Mouse (Mus musculus) liver, adult 10 weeks (tissue): ENCODE data around the gene Cideb. TPM values are rescaled to one million over a fixed set of nuclear protein-coding genes. Genes with fewer than 3 reads are reported as not detected.

ENCODE experiments used
- polyA plus RNA-seq: library from polyadenylated mRNA; stranded (reverse); fragments of 350-450 nt; fragmentation: Illumina TruSeq; extraction: RNeasy Lipid Tissue Mini Kit (QIAGEN cat#74804); gene quantifications from one replicate; pipeline ENCODE4 v1.2.3, GENCODE M21; 2014; ENCODE audit warnings: low read depth, low replicate concordance

Gene Cideb
- 47.4 TPM for polyA plus RNA-seq

DNA sequence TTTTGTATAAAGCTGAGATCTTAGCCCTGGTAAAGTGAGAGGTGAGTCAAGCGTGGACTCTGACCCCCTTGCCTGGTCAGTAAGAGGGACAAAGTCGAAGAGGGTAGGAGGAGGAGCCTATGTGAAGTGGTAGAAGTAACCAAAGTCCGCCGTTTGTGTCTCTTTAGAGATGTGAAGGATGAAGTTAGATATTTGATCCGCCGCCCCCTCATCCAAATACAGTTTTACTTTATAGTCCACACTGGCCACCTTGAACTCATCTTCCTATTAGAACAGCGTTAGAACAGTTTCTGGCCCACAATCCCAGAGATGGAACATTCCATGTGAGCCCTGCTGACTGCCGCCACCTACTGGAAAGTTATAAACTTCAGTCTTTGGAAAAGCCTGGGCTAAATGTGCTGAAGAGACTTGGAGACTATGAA is at the start of gene Cideb:
Cideb (minus strand) TSS at position 96 of the 422 bp plus-strand sequence.

DNA sequence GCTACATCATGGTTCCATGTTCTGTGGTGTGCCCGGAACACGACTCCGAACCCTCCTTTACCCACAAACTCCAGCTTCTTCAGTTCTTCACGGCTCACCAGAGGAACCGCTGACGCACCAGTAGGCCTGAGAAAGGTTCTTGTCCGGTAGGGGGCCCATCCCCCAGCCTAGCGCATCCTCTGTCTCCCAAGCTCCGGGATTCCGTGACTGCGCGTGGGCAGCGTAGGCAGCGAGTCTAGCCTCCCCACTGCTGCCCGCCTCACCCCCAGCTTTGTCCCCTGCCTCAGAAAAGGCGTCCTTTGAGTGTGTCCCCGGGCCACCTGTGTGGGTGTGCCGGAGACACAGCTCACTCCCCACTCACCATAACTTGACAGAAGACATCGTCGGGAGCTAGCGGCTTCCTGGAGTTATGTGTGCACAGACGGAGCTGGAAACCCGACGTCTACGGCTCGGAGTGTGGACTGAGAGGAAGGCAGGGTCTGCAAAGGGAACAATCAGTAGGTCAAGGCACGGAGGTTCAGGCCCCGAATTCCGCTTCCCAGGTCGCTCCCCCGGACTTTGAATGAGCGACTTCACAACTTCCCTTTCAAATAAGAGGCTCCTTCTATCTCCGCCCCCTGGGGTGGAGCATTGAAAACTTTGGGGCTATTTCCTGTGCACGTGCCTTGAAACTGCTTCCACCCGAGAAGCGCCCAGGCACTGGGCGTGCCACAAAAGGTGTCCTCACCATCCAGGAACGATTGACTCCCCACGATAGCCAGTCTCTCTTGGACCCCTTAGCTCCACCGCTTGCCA is 30.2 kb upstream of the Cideb start, which contains the start of gene Ripk3:
Ripk3 (minus strand) TSS at position 610 of the 795 bp plus-strand sequence.

DNA sequence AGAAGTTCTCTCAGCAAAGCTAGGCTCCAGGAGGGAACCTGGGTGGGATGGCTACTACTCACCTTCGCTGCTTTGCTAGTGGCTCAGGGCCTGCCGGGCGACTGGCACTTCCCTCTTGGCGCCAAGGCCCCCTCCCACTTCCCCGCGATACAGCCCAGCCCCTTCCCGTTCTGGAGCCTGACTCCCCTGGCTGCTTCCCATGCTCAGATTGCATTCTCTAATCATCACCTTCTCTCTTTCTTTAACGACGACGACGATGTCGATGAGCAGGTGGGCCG is 25.6 kb upstream of the Cideb start, which contains the start of gene Adcy4:
Adcy4 (minus strand) TSS at position 138 of the 278 bp plus-strand sequence.

DNA sequence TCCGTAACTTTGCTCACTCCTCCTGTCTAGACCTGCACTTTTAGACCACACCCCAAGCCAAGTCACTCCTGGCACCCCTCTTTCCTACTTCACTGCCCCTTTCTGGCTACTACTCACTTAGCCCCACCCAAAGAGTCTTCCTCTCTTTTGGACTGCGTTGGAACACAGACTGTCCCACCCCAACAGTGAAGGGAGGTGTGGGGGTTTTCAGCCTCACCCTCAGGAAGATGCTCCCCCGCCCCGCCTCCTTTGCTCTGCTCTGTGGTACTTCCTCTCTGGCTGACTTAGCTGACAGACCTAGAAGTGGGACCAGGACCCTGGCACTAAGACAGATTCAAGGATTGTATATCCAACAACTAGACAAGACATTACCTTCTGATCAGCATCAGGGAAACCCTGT is 7.4 kb upstream of the Cideb start, which contains the start of gene Ltb4r1:
Ltb4r1 (plus strand) TSS at position 267 of the 400 bp plus-strand sequence.

DNA sequence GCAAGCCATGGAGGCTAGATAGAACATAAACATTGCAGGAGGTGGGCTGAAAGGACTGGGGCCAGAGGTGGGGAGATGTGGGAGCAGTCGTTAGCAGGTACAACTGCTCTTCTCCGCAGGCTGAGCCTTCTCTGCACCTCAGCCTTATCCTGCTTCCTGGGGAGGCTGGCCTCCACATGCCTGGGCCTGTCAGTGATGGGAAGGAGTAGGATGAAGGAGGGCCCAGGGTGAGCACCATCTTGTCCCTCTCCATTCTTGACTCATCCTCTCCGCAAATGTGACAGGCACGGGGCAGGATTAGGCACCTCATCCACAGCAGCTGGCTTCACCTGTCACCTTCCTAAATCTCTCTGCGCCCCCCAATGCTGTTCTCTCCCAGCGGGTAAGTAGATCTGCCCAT is 2.9 kb upstream of the Cideb start, which contains the start of gene Ltb4r2:
Ltb4r2 (plus strand) TSS at position 266 of the 400 bp plus-strand sequence.

DNA sequence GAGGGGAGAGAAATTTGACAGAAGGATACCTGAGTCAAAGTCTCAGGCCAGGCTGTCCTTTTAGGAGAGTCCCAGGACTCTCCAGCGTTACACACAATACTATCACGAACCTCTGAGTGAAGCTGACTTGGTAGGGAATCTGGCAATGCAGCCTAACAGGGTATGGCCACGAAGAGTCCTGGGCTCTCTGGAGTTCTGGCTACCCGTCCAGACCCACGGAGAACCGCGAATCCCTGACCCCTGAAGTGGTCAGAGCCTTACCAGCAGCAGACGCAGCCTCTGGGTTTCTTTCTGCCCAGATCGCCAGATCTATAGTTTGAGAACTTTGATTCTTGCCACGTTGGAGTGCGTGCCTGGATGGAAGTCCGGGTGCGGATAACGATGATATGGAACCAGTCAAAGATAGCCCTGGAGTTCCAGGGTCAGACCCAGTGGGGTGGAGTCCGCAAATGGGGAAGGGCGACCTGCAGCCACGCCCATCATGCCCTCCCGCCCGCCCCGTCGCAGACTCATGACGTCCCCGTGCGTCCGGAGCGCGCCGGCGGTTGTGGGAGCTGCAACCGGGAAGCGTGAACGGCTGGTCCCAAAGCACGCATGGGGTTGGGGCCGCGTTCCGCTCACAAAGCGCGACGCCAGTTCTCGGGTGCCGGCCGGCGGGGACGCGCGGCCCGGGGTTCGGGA is 12.9 kb downstream of the Cideb start, which contains the start of the genes Dhrs1 and Nop9:
Dhrs1 (minus strand) TSS at position 511 of the 681 bp plus-strand sequence.
Nop9 (plus strand) TSS at position 514 of the 681 bp plus-strand sequence.

DNA sequence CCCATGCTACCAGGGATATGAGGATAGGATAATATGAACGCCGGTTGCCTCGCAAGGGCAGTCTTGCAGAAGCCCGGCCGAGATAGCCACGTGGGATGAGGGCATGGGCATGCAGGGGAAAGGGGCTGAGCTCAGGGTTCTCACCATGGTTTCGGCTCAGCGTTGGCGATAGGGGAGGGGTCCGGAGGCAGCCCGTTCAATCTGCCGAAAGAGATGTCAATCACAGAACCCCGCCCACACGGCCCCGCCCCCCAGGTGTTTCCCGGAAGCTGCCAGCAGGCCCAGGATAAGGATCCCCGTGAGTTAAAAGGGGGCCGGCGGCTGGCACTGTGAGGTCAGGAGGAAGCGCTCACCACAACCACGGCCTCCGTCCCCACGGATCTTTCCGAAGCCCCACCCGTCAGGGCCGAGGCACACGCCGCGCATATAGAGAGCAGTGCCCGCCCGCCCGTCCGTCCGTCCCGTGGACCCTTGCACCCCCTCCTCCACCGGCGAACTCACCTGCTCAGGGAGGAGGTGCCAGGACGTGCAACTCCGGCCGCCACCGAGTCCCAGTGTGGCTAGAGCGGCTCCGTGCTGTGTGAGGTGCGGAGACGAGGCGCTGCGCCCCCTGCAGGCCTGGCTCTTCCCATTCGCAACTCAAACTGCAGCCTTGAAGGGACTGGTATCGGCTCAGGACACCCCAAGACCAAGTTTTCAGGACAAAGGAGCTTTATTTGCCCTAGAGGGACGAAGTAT is 36.4 kb downstream of the Cideb start, which contains the start of gene Rabggta:
Rabggta (minus strand) TSS at position 564 of the 738 bp plus-strand sequence.

DNA sequence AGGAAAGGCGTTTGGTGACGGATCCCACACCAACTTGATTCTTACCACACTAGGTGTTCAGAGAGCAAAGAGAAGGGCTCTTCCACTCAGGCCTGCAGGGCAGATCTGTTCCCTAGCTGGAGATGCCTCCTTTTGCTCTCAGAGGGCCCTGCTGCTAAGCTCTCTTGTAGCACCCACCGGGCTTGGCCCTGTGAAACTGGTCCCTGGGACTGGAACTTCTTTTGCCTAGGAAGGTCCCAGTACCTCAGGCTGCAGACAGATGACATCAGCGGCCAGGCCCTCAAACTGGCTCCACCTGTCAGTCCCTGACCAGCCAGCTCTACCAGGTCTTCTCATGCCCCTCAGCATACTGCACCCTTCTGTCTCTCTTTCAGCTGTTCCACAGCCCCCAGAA is 44.5 kb downstream of the Cideb start, which contains the start of gene Tgm1:
Tgm1 (minus strand) TSS at position 198 of the 394 bp plus-strand sequence.

Other genes starting within 250 kb of the Cideb start
- gene Cpne6, start 248.0 kb downstream of the Cideb start, polyA plus RNA-seq, result not detected
- gene Nrl, start 233.5 kb downstream of the Cideb start, polyA plus RNA-seq, result not detected
- 0.24 TPM for gene Pck2, start 218.2 kb downstream of the Cideb start, polyA plus RNA-seq
- gene Dcaf11, start 198.5 kb downstream of the Cideb start, polyA plus RNA-seq, result 82.7 TPM
- gene A730061H03Rik, start 198.1 kb downstream of the Cideb start, polyA plus RNA-seq, result not detected
- 0.87 TPM for gene Fitm1, start 182.8 kb downstream of the Cideb start, polyA plus RNA-seq
- 149 TPM for gene Psme1, start 180.3 kb downstream of the Cideb start, polyA plus RNA-seq
- gene Emc9, start 173.2 kb downstream of the Cideb start, polyA plus RNA-seq, result 9.1 TPM
- 129 TPM for gene Psme2, start 167.3 kb downstream of the Cideb start, polyA plus RNA-seq
- 3.8 TPM for gene Rnf31, start 166.8 kb downstream of the Cideb start, polyA plus RNA-seq
- gene Irf9, start 154.9 kb downstream of the Cideb start, polyA plus RNA-seq, result 28.2 TPM
- gene Rec8, start 140.4 kb downstream of the Cideb start, polyA plus RNA-seq, result 0.24 TPM
- 5.0 TPM for gene Ipo4, start 122.5 kb downstream of the Cideb start, polyA plus RNA-seq
- gene Gm49378, start 120.6 kb downstream of the Cideb start, polyA plus RNA-seq, result 0.66 TPM
- gene Tm9sf1, start 114.7 kb downstream of the Cideb start, polyA plus RNA-seq, result 26.3 TPM
- gene Tssk4, start 108.3 kb downstream of the Cideb start, polyA plus RNA-seq, result not detected
- gene Mdp1, start 98.0 kb downstream of the Cideb start, polyA plus RNA-seq, result 9.9 TPM
- 16.3 TPM for gene Gmpr2, start 86.5 kb downstream of the Cideb start, polyA plus RNA-seq
- 75.4 TPM for gene Nedd8, start 86.3 kb downstream of the Cideb start, polyA plus RNA-seq
- 4.1 TPM for gene Tinf2, start 76.6 kb downstream of the Cideb start, polyA plus RNA-seq
- 0.66 TPM for gene Tgm1, start 44.5 kb downstream of the Cideb start, polyA plus RNA-seq
- 1.4 TPM for gene Rabggta, start 36.2 kb downstream of the Cideb start, polyA plus RNA-seq
- 50.2 TPM for gene Dhrs1, start 12.8 kb downstream of the Cideb start, polyA plus RNA-seq
- 5.4 TPM for gene Nop9, start 12.8 kb downstream of the Cideb start, polyA plus RNA-seq
- gene Ltb4r2, start 3.0 kb upstream of the Cideb start, polyA plus RNA-seq, result 0.24 TPM
- gene Ltb4r1, start 7.5 kb upstream of the Cideb start, polyA plus RNA-seq, result not detected
- 0.58 TPM for gene Adcy4, start 25.6 kb upstream of the Cideb start, polyA plus RNA-seq
- 0.53 TPM for gene Ripk3, start 30.4 kb upstream of the Cideb start, polyA plus RNA-seq
- not detected for gene Nfatc4, start 64.7 kb upstream of the Cideb start, polyA plus RNA-seq
- gene Nynrin, start 95.6 kb upstream of the Cideb start, polyA plus RNA-seq, result 0.05 TPM
- gene Cbln3, start 125.9 kb upstream of the Cideb start, polyA plus RNA-seq, result 0.19 TPM
- 16.9 TPM for gene Khnyn, start 126.5 kb upstream of the Cideb start, polyA plus RNA-seq
- 6.6 TPM for gene Sdr39u1, start 141.8 kb upstream of the Cideb start, polyA plus RNA-seq
- gene Cma1, start 186.2 kb upstream of the Cideb start, polyA plus RNA-seq, result not detected
- gene Cma2, start 192.5 kb upstream of the Cideb start, polyA plus RNA-seq, result not detected